In genomic region chr4:156185950-156186850, GRCm38 (mm10) we compare ENCODE assay signal across 8 mouse cellular contexts. TPM values are rescaled to one million over a fixed set of nuclear protein-coding genes. Genes with fewer than 3 reads are reported as not detected.
DNase-seq lines count a peak whose midpoint lies in the region; ATAC-seq and TF ChIP-seq lines count a peak whose summit lies in the region.

No protein-coding gene starts in this region.

- peaks cover 61% of the 10 kb centered on the region for H3K4me1 ChIP-seq in heart, embryonic 15.5 days (replicated peaks)
- H3K4me1 ChIP-seq in limb, embryonic 10.5 days: peaks cover 62% of the 10 kb centered on the region
- H3K4me1 ChIP-seq in midbrain, postnatal 0 days (ENCODE audit: insufficient read depth, low read length): peaks cover 47% of the 10 kb centered on the region

- H3K4me3 ChIP-seq in heart, embryonic 15.5 days: peak overlapping the region; percentile 38
- H3K4me3 ChIP-seq in limb, embryonic 10.5 days: peak overlapping the region; percentile 45
- H3K4me3 ChIP-seq in midbrain, postnatal 0 days (ENCODE audit: low read depth, low read length): peak overlapping the region; percentile 54

- DNase-seq in heart, postnatal 36 days: no peak
- DNase-seq in embryo, embryonic 10.5 days (ENCODE audit: low spot score): peak; percentile 72
- peak; percentile 42 to 54 for DNase-seq in frontal cortex, postnatal 10 days (ENCODE audit: low spot score in 2 of 2)
- DNase-seq in limb, embryonic 10.5 days (ENCODE audit: low spot score): peak; percentile 55
- peak; percentile 72 for DNase-seq in midbrain, postnatal 0 days (ENCODE audit: low spot score)
- no peak for DNase-seq in gastrocnemius, postnatal 14 days
- no peak for DNase-seq in spleen, adult 12 weeks (ENCODE audit: low spot score)

- peak overlapping the region; percentile 40 for H3K27ac ChIP-seq in heart, embryonic 15.5 days
- peak overlapping the region; percentile 85 for H3K27ac ChIP-seq in limb, embryonic 10.5 days
- peak overlapping the region; percentile 91 for H3K27ac ChIP-seq in midbrain, postnatal 0 days (ENCODE audit: low read depth, low read length)

- ATAC-seq in heart, embryonic 15.5 days (replicated peaks; ENCODE audit: insufficient number of reproducible peaks, insufficient read depth, low FRiP score, low read depth): peak; percentile 17; the same call in 1 of the 2 replicates
- peak; percentile 48 for ATAC-seq in midbrain, postnatal 0 days (ENCODE audit: low FRiP score)

- peak overlapping the region; percentile 65 for H3K4me2 ChIP-seq in heart, embryonic 15.5 days
- H3K4me2 ChIP-seq in midbrain, postnatal 0 days (ENCODE audit: low read depth, low read length, poor library complexity, severe bottlenecking): peak overlapping the region; percentile 85

- WGBS in heart, embryonic 15.5 days: 20% methylated on average over 31 of the region's 31 CpGs
- 14% methylated on average over 31 of the region's 31 CpGs for WGBS in limb, embryonic 10.5 days
- 3% methylated on average over 30 of the region's 31 CpGs for WGBS in midbrain, postnatal 0 days

- intact Hi-C loops in heart, postnatal 36 days (cut with DNase I): no loop called here
- intact Hi-C loops in gastrocnemius, postnatal 14 days (cut with DNase I; ENCODE audit: low total_unique reads): no loop called here

- H3K9ac ChIP-seq in heart, embryonic 15.5 days: peak overlapping the region; percentile 56
- H3K9ac ChIP-seq in midbrain, postnatal 0 days (replicated peaks; ENCODE audit: low read length, poor library complexity, severe bottlenecking): peak overlapping the region; percentile 75

- no peaks in the 10 kb centered on the region; the same call in 1 of the 2 replicates for H3K36me3 ChIP-seq in heart, embryonic 15.5 days
- H3K36me3 ChIP-seq in limb, embryonic 10.5 days: peaks cover 66% of the 10 kb centered on the region
- H3K36me3 ChIP-seq in midbrain, postnatal 0 days (ENCODE audit: insufficient read depth, low read length): peaks cover 10% of the 10 kb centered on the region

- no peaks in the 10 kb centered on the region for H3K27me3 ChIP-seq in heart, embryonic 15.5 days
- no peaks in the 10 kb centered on the region for H3K27me3 ChIP-seq in limb, embryonic 10.5 days (ENCODE audit: low read depth, poor library complexity, severe bottlenecking)
- H3K27me3 ChIP-seq in midbrain, postnatal 0 days (ENCODE audit: insufficient read depth, low read length): no peaks in the 10 kb centered on the region

- TF ChIP-seq CTCF in midbrain, postnatal 0 days (IDR thresholded peaks at IDR 0.05): peak; percentile 44

- no peaks in the 10 kb centered on the region for H3K9me3 ChIP-seq in heart, embryonic 15.5 days (replicated peaks)
- H3K9me3 ChIP-seq in limb, embryonic 10.5 days (replicated peaks): no peaks in the 10 kb centered on the region
- no peaks in the 10 kb centered on the region for H3K9me3 ChIP-seq in midbrain, postnatal 0 days (ENCODE audit: low read length)

RNA-seq across cellular contexts. Expression of gene Agrn, which starts 11.1 kb away (rescaled TPM):
- polyA plus RNA-seq in heart, embryonic 15.5 days (2015; fragmentation: Nextera tagmentation; extraction: Ambion mirVana): 38.0 and 51.4 TPM in 2 replicates
- 10 to 100 TPM; 34.8 to 42.1 TPM for total RNA-seq in heart, postnatal 36 days (2021)
- 36.5 and 49.0 TPM in 2 replicates for polyA plus RNA-seq in limb, embryonic 10.5 days (2016; fragmentation: Nextera tagmentation; extraction: Ambion mirVana)
- total RNA-seq in midbrain, postnatal 0 days (2014; rRNA removed): 303 and 333 TPM in 2 replicates
- 72.8 and 77.1 TPM in 2 replicates for polyA plus RNA-seq in midbrain, postnatal 0 days (2015; fragmentation: Nextera tagmentation; extraction: Ambion mirVana)
- 10 to 100 TPM; 25.3 to 25.5 TPM for total RNA-seq in gastrocnemius, postnatal 14 days (2021)

RNA-seq across cellular contexts. Expression of gene Isg15, which starts 14.4 kb away (rescaled TPM):
- 2.7 and 8.7 TPM in 2 replicates for polyA plus RNA-seq in heart, embryonic 15.5 days (2015; fragmentation: Nextera tagmentation; extraction: Ambion mirVana)
- 1 to 10 TPM; 3.5 to 7.0 TPM for total RNA-seq in heart, postnatal 36 days (2021)
- 0.20 and 0.45 TPM in 2 replicates for polyA plus RNA-seq in limb, embryonic 10.5 days (2016; fragmentation: Nextera tagmentation; extraction: Ambion mirVana)
- total RNA-seq in midbrain, postnatal 0 days (2014; rRNA removed): 1.7 and 2.3 TPM in 2 replicates
- polyA plus RNA-seq in midbrain, postnatal 0 days (2015; fragmentation: Nextera tagmentation; extraction: Ambion mirVana): 2.4 and 3.9 TPM in 2 replicates
- under 1 TPM; 0.42 to 0.57 TPM for total RNA-seq in gastrocnemius, postnatal 14 days (2021)

RNA-seq across cellular contexts. Expression of gene AW011738, which starts 16.9 kb away (rescaled TPM):
- polyA plus RNA-seq in heart, embryonic 15.5 days (2015; fragmentation: Nextera tagmentation; extraction: Ambion mirVana): 3.0 and 5.0 TPM in 2 replicates
- 1 to 10 TPM; 7.7 to 8.4 TPM for total RNA-seq in heart, postnatal 36 days (2021)
- polyA plus RNA-seq in limb, embryonic 10.5 days (2016; fragmentation: Nextera tagmentation; extraction: Ambion mirVana): 1.1 and 1.2 TPM in 2 replicates
- 7.5 and 8.2 TPM in 2 replicates for total RNA-seq in midbrain, postnatal 0 days (2014; rRNA removed)
- 3.5 and 3.7 TPM in 2 replicates for polyA plus RNA-seq in midbrain, postnatal 0 days (2015; fragmentation: Nextera tagmentation; extraction: Ambion mirVana)
- 1 to 10 TPM; 2.9 to 3.3 TPM for total RNA-seq in gastrocnemius, postnatal 14 days (2021)

RNA-seq across cellular contexts. Expression of gene Perm1, which starts 29.5 kb away (rescaled TPM):
- 9.7 and 10.8 TPM in 2 replicates for polyA plus RNA-seq in heart, embryonic 15.5 days (2015; fragmentation: Nextera tagmentation; extraction: Ambion mirVana)
- total RNA-seq in heart, postnatal 36 days (2021): 100 to 1,000 TPM; 208 to 223 TPM
- 0.18 and 0.29 TPM in 2 replicates for polyA plus RNA-seq in limb, embryonic 10.5 days (2016; fragmentation: Nextera tagmentation; extraction: Ambion mirVana)
- 1.9 and 2.0 TPM in 2 replicates for total RNA-seq in midbrain, postnatal 0 days (2014; rRNA removed)
- 1.4 and 1.7 TPM in 2 replicates for polyA plus RNA-seq in midbrain, postnatal 0 days (2015; fragmentation: Nextera tagmentation; extraction: Ambion mirVana)
- 100 to 1,000 TPM in 1 of 2 experiments, 10 to 100 TPM in 1; 73.3 to 103 TPM for total RNA-seq in gastrocnemius, postnatal 14 days (2021)

RNA-seq across cellular contexts. Expression of gene Plekhn1, which starts 48.5 kb away (rescaled TPM):
- polyA plus RNA-seq in heart, embryonic 15.5 days (2015; fragmentation: Nextera tagmentation; extraction: Ambion mirVana): 11.6 and 17.5 TPM in 2 replicates
- total RNA-seq in heart, postnatal 36 days (2021): 10 to 100 TPM in 1 of 2 experiments, 1 to 10 TPM in 1; 9.2 to 10.2 TPM
- polyA plus RNA-seq in limb, embryonic 10.5 days (2016; fragmentation: Nextera tagmentation; extraction: Ambion mirVana): 24.2 and 25.2 TPM in 2 replicates
- total RNA-seq in midbrain, postnatal 0 days (2014; rRNA removed): 46.6 and 46.7 TPM in 2 replicates
- polyA plus RNA-seq in midbrain, postnatal 0 days (2015; fragmentation: Nextera tagmentation; extraction: Ambion mirVana): 18.7 and 19.3 TPM in 2 replicates
- total RNA-seq in gastrocnemius, postnatal 14 days (2021): 1 to 10 TPM; 5.1 to 5.5 TPM

Comparison
In these comparisons a context has a peak if more than half of its experiments do, and no peak if none do; other contexts are left out.
1. H3K27ac ChIP-seq: peak in every context shown above with its lines; median percentile 91 in midbrain, postnatal 0 days; 85 in limb, embryonic 10.5 days; 40 in heart, embryonic 15.5 days.
2. DNase-seq: peak in embryo, embryonic 10.5 days (single experiment), frontal cortex, postnatal 10 days (2 of 2), limb, embryonic 10.5 days (single experiment) and midbrain, postnatal 0 days (single experiment); none in heart, postnatal 36 days (0 of 2), gastrocnemius, postnatal 14 days (single experiment) and spleen, adult 12 weeks (single experiment).
3. Peak in every context shown above with its lines, with median percentiles within 50 percentile points of each other: H3K4me3 ChIP-seq.